Mouse (Mus musculus) megakaryocyte-erythroid progenitor cell, adult 5-6 weeks (primary cell): ENCODE data around the gene Fgfr2. TPM values are rescaled to one million over a fixed set of nuclear protein-coding genes. Genes with fewer than 3 reads are reported as not detected.

Source experiments
- ATAC-seq: replicated peaks from 2 replicates; pipeline ENCODE4 v1.8.0; 2016; ENCODE audit warnings: mild to moderate bottlenecking, inconsistent platforms; ENCODE audit not compliant: severe bottlenecking, poor library complexity, low FRiP score, low TSS enrichment
- total RNA-seq, 2 experiments: library from RNA; stranded (forward) in 1 of 2; stranded (reverse) in 1 of 2; fragments of 200-1000, 215-1000 nt in 1 of 2; fragments of >200 nt in 1 of 2; fragmentation: Nextera tagmentation in 1 of 2; gene quantifications; 2 replicates each; pipeline ENCODE4 v1.2.3; 2014 to 2017

Fgfr2 gene
- total RNA-seq, 2 experiments from 2014 or later = not detected

DNA sequence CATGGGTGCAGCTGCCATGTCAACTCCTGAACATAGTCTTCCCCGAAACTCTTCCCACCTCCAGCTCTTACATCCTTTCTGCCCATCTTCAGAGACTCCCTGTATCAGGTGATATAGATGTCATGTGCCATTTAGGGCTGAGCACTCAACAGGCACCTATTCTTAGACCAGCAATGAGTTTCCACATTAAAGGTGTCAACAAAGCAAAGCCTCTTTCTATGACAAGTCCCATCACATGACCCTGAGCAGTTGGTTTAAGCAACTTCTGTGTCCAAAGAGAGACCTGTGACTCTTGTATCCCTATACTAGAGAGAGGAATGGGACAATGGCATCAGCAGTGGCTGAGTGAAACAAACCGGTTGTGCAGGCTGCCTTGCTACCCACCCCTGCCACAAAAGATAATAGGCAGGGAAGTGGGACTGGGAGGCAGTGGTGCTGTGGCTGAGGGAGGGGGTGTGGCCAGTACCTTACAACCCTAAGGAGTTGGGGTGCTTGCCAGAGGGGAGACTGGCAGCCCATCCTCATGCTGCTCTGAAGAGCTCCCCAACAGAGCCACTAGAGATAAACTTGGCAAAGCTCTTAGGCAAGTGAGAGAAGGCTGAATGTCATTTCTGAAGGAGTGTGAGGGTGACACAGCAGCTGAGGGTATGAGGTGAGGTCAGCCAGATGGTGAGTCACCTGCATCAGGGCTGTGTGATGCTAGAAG lies 222.2 kb downstream of the Fgfr2 start:
- peak; percentile 77 for ATAC-seq

DNA sequence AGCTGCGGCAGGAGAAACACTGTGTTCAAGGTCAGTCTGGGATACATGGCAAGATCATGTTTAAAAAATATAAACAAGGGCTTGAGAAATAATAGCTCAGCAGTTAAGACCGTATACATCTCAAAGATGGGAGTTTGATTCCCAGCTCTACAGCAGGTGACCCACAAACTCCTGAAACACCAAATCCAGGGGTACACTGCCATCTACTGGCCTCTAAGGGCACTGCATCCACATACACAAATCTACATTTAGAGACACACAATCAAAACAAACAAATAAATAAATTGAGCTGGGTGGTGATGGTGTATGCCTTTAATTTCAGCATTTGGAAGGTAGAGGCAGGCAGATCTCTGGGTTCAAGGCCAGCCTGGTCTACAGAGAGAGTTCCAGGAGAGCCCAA lies 224.9 kb downstream of the Fgfr2 start:
- peak; percentile 29; the same call in 1 of the 2 replicates for ATAC-seq

DNA sequence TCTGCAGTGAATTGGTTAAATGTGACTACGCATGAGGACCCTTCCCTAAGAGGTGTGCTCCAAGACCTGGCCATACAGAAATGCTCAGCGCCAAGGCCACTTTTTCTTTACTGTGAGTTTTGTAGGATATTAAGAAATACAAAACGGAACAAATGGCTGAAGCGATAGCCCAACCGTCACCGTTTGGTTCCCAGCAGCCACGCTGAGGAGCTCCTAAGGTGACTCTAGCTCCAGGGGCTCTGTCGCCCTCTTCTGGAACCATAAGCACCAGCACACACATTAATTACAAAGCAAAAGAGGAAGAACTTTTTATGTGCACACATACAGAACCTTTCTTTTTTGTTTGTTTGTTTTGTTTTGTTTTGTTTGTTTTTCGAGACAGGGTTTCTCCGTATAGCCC lies 225.9 kb downstream of the Fgfr2 start:
- no peak for ATAC-seq

DNA sequence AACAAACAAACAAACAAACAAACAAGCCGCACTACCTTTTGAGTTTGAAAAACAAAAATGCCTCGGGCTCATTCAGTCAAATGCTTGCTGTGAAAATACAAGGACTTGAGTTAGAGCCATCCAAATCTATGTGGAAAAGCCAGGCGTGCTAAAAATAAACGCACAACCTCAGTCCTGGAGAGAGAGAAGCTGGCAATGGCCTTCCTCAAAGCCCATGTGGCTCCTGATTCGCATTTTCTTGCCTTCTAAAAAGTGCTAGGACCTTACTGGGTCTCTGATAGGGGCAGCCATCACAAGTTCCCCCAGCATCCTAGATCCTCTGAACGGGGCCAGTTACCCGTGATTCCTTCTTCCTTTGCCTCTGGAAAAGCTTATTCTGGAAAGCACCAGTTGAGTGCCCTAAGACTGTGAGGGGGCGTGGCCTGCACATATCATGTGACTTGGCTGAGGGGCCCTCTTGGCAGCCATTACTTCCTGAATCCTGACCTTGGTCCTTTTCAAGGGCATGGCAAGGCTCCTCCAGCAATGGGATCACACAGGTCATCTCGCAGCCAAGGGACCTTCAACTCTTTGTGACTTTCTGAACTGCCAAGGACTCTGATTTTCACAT lies 226.8 kb downstream of the Fgfr2 start:
- ATAC-seq = no peak

DNA sequence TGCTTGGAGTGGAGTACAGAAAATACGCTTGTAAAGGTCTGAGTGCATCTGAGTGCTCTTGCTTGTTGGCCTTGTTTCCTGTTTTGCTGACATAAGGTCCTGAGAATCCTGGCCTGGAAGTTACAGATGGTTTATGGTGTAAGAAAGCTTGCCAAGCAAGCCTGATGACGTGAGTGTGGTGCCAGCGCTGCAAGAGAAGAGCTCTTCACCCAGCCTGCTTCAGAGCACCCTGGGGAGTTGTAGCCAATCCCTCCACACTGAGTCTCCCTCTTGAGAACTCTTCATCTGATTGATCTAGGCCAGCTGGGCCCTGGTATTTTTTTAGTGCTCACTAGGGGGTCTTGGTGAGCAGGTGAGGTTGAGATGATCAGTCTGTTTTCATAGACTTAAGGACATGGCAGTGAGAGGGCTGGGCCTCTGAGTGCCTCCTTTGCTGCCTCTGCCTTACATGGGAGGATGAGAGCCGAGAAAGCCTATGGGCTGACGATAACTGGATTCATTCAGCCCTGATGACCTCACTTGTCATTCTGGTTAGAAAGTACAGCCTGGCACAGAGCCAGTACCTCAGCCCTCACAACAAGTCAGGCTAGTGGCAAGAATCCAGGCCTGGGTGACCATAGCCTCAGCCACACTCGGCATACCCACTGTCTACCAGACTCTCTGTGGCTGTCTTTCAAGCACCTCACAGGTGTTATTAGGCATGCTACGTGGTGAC lies 228.2 kb downstream of the Fgfr2 start:
- no peak for ATAC-seq

DNA sequence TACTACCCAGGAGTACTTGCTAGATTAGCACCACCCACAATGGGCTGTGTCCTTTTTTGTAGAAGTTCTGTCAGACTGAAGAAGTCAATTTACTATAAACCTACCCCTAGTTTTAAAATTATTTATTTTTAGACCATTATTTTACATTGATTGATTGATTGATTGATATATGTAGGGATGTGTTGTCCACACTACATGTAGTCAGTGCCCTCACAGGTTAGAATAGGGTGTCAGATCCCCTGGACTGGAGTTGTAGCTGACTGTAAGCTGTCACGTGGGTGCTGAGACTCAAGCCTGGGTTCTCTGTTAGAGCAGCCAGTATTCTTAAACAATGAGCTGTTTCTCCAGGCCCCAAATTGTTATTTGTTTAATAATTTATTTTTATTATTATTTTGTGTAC lies 229.8 kb downstream of the Fgfr2 start:
- no peak for ATAC-seq

DNA sequence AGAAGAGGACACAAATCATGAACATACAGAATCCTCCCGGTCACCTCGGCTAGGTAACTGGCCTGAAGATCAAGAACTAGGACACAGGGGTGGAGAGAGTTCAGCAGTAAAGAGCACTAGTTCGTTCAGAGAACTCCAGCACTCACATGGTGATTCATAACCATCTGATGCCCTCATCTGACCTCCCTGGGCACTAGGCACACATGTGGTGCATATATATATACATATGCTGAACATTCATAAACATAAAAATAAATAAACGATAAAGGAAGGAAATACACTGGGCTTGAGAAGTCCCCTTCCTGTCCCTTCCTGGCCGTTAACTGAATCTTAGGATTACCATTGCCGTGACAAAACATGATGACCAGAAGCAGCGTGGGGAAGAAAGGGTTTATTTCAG lies 230.3 kb downstream of the Fgfr2 start:
- ATAC-seq = no peak

DNA sequence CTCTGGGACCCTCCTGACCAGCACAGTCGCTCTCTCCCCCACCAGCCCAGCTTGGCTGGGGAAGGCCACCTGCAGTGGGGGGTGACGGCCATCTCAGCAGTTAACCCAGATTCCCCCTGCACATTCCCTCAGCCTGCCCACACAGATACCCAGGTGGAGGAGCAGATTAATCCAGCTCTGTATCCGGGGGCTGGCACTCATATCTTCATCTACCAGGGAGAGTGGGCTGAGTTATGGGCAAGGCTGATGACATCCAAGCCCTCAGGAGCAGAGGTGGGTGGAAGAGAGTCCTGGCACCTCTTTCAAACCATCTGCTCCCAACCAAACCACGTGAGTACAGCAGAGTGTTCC lies 230.9 kb downstream of the Fgfr2 start:
- ATAC-seq = peak; percentile 28

DNA sequence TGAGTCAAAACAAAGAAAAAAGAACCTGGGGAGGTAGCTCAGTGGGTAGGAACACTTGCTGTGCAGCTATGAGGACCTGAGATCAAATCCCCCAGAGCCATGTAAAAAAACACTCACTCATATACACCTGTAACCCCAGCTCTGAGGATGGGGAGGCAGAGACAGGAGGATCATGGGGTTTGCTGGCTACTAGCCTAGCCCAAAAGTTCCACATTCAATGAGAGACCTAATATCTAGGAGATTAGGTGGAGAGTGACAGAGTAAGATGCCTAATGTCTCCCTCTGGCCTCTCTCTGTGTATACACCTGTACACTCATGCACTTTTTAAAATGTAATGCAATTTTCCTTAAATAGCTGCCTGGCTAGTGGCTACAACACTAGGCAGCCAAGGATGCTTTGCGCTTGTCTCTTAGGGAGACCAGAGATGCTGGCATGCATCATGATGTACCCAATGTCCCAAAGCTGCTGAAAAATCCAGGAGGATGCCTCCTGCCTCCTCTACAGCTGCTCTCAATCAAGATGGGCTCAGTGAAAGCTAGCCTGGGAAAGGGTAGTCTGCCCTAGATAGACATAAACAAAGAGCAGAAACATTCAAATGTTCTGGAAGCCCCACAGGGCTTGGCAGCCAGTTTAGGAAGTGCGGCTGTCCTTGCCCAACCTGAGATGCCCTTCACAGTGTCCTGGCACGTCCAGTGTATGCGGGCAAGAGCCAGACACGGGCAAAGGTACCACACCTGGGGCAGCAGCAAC lies 231.4 kb downstream of the Fgfr2 start:
- no peak for ATAC-seq

DNA sequence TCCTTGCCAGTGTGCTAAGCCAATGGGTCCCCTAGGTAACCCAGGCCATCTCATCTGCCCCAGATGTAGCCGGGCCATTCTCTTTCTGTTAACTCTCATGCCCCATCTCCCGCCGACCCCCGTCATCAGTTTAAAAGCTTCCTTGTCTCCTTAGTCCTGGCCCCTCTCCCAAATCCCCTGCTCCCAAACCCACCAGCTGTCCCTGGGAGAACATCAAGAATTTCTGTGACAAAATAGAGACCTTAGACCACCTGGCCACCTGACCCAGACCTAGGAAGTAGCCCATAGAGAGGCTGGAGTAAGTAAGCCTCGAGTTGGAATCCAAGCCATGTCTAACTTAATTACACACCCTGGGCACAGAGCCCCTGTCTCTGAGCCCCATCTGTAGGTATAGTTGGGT lies 232.9 kb downstream of the Fgfr2 start:
- no peak for ATAC-seq

DNA sequence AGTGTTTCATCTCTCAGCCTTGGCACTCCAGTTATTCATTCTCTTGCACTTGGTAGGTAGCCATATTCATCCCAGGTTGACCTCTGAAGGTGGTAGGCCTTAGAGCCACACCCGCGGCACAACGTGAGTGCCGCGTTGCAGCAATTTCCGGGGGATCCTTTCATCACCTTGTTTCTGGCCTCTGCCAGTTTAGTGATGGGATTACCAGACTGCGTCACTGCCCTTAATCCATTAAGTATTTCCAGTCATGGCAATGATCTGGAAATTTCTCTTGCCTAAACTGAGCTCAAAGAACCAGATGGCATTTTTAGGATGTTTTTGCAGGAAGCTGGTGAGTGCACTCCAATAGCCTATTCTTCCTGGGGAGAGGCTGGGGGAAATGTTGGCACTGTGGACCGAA lies 233.5 kb downstream of the Fgfr2 start:
- no peak for ATAC-seq

DNA sequence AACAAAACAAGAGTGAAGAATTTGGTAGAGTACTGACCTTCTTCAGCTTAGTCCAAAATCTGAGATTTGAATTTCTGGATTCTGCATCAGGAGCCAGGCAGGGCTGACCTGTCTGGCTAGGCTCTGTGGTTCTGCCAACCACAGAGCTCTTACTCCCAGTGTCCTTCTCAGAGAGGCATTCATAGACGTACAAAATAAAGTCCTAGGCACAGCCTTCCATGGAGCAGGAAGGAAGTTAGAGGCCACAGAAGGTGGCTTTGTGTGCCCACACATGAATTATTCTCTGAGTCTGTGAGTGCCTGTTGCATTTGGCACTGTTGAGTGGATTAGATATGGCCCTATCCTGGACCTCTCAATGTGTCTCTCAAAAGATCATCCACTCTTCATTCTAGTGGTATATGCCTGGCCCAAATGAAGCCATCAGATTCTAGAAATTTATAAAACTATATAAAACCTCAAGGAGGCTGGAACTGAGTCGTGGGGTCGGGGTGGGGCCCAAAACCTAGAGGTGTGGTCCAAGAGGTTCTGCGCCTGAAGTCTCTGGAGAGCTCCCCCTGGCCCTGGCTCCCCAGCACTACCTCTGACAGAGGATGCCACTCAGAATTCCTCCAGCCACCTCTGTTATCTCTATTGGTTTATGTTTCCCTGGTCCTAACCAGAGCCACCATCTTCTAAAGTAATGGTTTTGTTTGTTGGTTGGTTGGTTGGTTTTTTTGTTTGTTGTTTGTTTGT lies 234.5 kb downstream of the Fgfr2 start:
- peak; percentile 65; the same call in 1 of the 2 replicates for ATAC-seq

DNA sequence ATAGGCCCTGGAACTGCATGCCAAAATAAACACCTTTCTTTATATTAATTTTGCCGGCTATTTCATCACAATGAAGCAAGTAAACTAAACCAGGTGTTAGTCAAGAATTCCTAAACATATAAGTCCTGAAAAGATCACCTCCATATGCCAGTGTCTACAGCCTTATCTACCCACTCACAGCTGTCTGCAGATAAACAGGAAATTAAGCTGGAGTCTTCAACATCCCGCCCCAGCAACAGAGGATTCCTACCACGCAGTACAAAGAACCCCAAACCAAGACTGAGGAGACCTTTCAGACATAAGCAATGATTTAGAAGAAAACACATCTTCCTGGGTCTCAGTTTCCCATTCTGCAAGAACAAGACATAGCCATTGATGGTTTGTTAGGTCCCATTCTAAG lies 235.1 kb downstream of the Fgfr2 start:
- ATAC-seq = 0 out of 2 replicates have a peak, but pooled peaks have one; percentile 25

DNA sequence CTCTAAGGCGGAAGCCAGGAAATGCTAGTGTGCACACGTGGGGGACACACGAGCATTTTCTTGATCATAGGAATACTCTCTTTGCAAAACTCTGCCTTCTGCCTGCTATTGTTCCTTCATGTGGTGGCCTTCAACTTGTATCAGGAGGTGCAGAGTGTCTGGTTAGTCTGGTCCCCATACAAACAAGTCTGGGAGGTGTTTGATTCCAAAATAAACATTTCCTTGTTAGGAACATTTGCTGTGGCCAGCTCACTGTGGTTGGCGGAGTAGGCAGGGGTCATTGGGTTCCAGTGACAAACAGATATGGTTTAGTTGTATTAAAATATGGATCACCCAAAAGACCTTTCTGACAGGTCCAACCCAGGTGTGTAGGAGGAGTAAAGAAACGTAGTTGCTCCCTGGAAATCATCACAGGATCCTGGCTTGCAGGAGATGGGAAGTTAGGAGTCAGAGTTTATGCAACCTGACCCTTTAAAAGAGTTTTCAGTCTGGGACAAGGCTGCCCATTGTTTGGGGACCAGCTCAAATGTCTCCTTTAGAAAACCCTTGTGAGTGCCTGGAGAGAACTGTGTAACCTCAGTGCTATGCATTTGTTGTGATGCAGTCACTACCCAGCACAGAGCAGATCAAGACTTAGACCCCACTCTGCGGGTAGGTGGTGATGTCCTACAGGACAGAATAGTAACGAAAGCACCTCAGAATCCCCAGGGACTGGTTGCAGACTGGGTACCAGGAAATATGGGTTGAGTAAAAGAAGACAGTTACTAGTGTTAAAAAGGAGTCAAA lies 235.9 kb downstream of the Fgfr2 start:
- no peak for ATAC-seq

DNA sequence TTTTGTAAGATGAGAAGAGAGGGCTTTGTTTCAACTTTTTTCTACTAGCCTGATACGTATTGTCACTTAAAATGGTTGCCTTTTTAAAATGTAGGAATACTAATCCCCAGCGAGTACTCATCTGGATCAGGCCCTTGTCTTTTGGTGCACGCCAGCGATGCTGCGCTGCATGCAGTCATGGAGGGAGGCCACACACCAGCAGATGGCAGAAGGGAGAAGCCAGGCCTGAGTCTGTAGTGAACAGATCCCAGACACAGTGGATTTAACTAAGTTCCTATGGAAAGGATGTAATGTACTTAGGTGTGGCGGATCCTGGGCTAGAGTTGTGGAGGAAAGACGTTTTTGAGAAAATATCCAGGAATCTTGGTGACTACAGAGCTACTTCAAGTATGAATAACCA lies 239.1 kb downstream of the Fgfr2 start:
- no peak for ATAC-seq

DNA sequence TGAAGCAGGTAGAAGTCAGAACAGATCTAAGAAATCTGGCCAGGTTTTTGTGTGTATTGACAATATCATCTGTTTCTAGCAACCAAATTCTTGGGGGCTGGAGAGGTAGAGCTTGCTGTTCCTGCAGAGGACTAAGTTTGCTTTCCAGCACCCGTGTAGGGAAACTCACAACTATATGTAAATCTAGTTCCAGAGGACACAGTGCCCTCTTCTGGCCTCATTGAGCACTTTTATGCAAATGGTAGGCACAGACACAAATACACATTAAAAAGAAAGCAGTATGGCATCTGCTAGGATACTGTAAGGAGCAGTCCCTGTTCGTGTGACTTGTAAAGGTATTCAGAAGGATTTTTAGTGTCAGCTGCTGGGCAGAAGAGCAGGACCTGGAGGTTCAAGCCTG lies 240.8 kb downstream of the Fgfr2 start:
- ATAC-seq = peak; percentile 69

DNA sequence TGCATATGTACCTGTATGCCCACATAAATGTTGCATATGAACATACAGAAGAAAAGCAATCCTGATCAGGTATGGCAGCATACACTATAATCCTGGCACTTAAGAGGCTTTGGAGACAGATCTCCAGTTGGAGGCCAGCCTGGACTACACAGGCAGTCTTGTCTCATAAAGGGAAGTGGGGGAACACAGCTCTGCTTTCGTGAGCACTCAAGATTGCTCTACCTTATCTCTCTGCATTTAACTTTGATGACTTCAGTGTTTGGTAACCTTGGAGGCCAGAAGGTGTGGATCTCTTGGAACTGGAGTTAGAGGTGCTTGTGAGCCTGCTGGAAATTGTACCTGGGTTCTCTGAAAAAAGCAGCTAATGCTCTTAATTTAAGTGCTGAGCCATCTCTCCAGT lies 242.9 kb downstream of the Fgfr2 start:
- no peak for ATAC-seq

DNA sequence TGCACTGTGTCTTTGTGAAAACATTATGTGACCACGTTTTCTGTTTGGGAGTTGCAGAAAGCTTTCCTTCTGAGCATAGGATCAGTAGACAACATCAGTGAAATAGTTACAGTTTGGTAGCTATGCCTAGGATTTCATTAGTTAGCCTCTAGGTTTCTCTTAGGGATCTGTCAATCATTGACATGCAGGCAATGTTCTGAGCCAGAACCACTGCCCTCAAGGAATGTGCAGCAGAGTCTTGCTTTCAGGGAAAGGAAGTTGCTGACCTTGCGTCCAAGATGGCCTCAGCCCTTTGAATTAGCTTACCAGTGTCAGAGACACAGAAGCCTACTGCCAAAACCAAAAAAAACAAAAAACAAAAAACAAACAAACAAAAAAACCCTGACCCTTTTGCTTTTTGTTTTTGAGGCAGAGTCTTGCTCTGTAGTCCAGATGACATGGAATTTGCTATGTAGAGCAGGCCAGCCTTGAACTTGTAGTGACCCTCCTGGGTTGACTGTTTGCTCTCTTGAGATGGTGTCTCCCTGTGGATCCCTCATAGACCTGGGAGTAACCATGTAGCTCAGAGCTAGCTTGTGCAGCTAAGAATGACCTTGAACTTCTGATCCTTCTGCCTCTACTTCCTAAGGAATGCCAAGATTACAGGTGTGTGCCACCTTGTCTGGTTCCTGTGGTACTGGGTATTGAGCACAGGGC lies 247.6 kb downstream of the Fgfr2 start:
- ATAC-seq = no peak
